ENCODE assay signal across 12 mouse cellular contexts in genomic region chr5:133925184-133925900, GRCm38 (mm10).
A peak's percentile ranks its signal among the peaks of the same experiment; 100 is the strongest.
DNase-seq lines count a peak whose midpoint lies in the region; ATAC-seq and TF ChIP-seq lines count a peak whose summit lies in the region.
"Had no signal": no experiment of that assay in that cellular context is flagged by ENCODE, and none has a peak within 500 bp of the region (broad histone marks: within the 10 kb centered on the region; RNA-seq: fewer than 3 reads in every experiment).

No protein-coding gene starts in this region.

- peak; percentile 26 to 48 for DNase-seq in layer of hippocampus, adult 2 months (ENCODE audit: low spot score in 2 of 2)
- no peak for DNase-seq in layer of hippocampus, adult 9-10 months (ENCODE audit: low spot score)
- peak; percentile 63 for DNase-seq in cerebellum, adult 8-10 months
- no peak for DNase-seq in urinary bladder, postnatal 25 days (ENCODE audit: low spot score)
- DNase-seq in ovary, postnatal 14 days (ENCODE audit: low spot score), result no peak
- no peak for DNase-seq in limb, embryonic 10.5 days (ENCODE audit: low spot score)
- DNase-seq: kidney, postnatal 14 days had no signal

- H3K9me3 ChIP-seq in hindbrain, embryonic 13.5 days, result peaks cover 4% of the 10 kb centered on the region; the same call in 1 of the 2 replicates
- no peaks in the 10 kb centered on the region for H3K9me3 ChIP-seq in neural tube, embryonic 12.5 days
- no peaks in the 10 kb centered on the region for H3K9me3 ChIP-seq in limb, embryonic 10.5 days (replicated peaks)
- H3K9me3 ChIP-seq: heart, embryonic 13.5 days had no signal

- no peaks in the 10 kb centered on the region for H3K27me3 ChIP-seq in hindbrain, embryonic 13.5 days
- no peaks in the 10 kb centered on the region for H3K27me3 ChIP-seq in neural tube, embryonic 12.5 days (replicated peaks)
- H3K27me3 ChIP-seq in limb, embryonic 10.5 days (ENCODE audit: low read depth, poor library complexity, severe bottlenecking), result no peaks in the 10 kb centered on the region
- H3K27me3 ChIP-seq: heart, embryonic 13.5 days; megakaryocyte, embryonic 14.5 days had no signal

- H3K9ac ChIP-seq in hindbrain, embryonic 13.5 days, result no peak overlapping the region
- H3K9ac ChIP-seq in neural tube, embryonic 12.5 days, result no peak overlapping the region
- H3K9ac ChIP-seq: heart, embryonic 13.5 days had no signal

- no peak overlapping the region for H3K4me2 ChIP-seq in hindbrain, embryonic 13.5 days
- no peak overlapping the region for H3K4me2 ChIP-seq in neural tube, embryonic 12.5 days (replicated peaks)
- H3K4me2 ChIP-seq: heart, embryonic 13.5 days; liver, embryonic 11.5 days had no signal

- peak; percentile 65 for ATAC-seq in hindbrain, embryonic 13.5 days (ENCODE audit: low FRiP score)
- ATAC-seq in neural tube, embryonic 12.5 days (ENCODE audit: low FRiP score, low read depth), result no peak

- TF ChIP-seq CTCF in layer of hippocampus, adult 2 months (conservative IDR thresholded peaks at IDR 0.05), result no peak

- peak overlapping the region; percentile 72 for H3K27ac ChIP-seq in layer of hippocampus, adult 2 months
- peak overlapping the region; percentile 85 for H3K27ac ChIP-seq in hindbrain, embryonic 13.5 days
- H3K27ac ChIP-seq in neural tube, embryonic 12.5 days, result peak overlapping the region; percentile 2; the same call in 1 of the 2 replicates
- H3K27ac ChIP-seq in limb, embryonic 10.5 days, result no peak overlapping the region
- H3K27ac ChIP-seq: heart, embryonic 13.5 days had no signal

- WGBS in hindbrain, embryonic 13.5 days, result 26% methylated on average over 5 of the region's 5 CpGs
- 20% methylated on average over 5 of the region's 5 CpGs for WGBS in neural tube, embryonic 12.5 days
- 23% methylated on average over 5 of the region's 5 CpGs for WGBS in limb, embryonic 10.5 days

- H3K4me3 ChIP-seq in layer of hippocampus, adult 2 months, result no peak overlapping the region
- no peak overlapping the region for H3K4me3 ChIP-seq in hindbrain, embryonic 13.5 days
- no peak overlapping the region for H3K4me3 ChIP-seq in neural tube, embryonic 12.5 days
- H3K4me3 ChIP-seq in limb, embryonic 10.5 days, result no peak overlapping the region
- H3K4me3 ChIP-seq: heart, embryonic 13.5 days; megakaryocyte, embryonic 14.5 days had no signal

- no peaks in the 10 kb centered on the region for H3K36me3 ChIP-seq in hindbrain, embryonic 13.5 days
- no peaks in the 10 kb centered on the region for H3K36me3 ChIP-seq in neural tube, embryonic 12.5 days
- no peaks in the 10 kb centered on the region for H3K36me3 ChIP-seq in limb, embryonic 10.5 days
- H3K36me3 ChIP-seq: heart, embryonic 13.5 days had no signal

- H3K4me1 ChIP-seq in hindbrain, embryonic 13.5 days (replicated peaks), result peaks cover 11% of the 10 kb centered on the region
- H3K4me1 ChIP-seq in neural tube, embryonic 12.5 days, result no peaks in the 10 kb centered on the region
- H3K4me1 ChIP-seq in limb, embryonic 10.5 days, result no peaks in the 10 kb centered on the region
- H3K4me1 ChIP-seq: heart, embryonic 13.5 days; megakaryocyte, embryonic 14.5 days had no signal

Comparison
In these comparisons a context has a peak if more than half of its experiments do, and no peak if none do; other contexts are left out.
1. DNase-seq: peak in layer of hippocampus, adult 2 months (2 of 2) and cerebellum, adult 8-10 months (single experiment); none in layer of hippocampus, adult 9-10 months (single experiment), urinary bladder, postnatal 25 days (single experiment), ovary, postnatal 14 days (single experiment) and limb, embryonic 10.5 days (single experiment).